Mouse (Mus musculus) G1E (cell line): ENCODE results near the gene Nkx2-3. TPM values are rescaled to one million over a fixed set of nuclear protein-coding genes. Genes with fewer than 3 reads are reported as not detected.

Source experiments
- ATAC-seq: 2 replicates; pipeline ENCODE4 v1.8.0; 2016; ENCODE audit warnings: mild to moderate bottlenecking; ENCODE audit not compliant: insufficient number of reproducible peaks, poor library complexity, low FRiP score, severe bottlenecking; ENCODE audit errors: extremely low read depth
- DNase-seq: peaks from one replicate; pipeline ENCODE4 v3.0.0; 2012; ENCODE audit warnings: low spot score
- H3K27me3 ChIP-seq: 2 replicates; pipeline ENCODE4 v1.6.1; 2012; ENCODE audit warnings: mild to moderate bottlenecking, low read length, inconsistent platforms; ENCODE audit not compliant: insufficient read depth
- H3K36me3 ChIP-seq: replicated peaks from 2 replicates; pipeline ENCODE3; 2012; ENCODE audit warnings: mild to moderate bottlenecking, inconsistent platforms
- H3K4me1 ChIP-seq: 2 replicates; pipeline ENCODE4 v1.6.1; 2012; ENCODE audit warnings: low read depth, low read length, inconsistent platforms, mixed read lengths; ENCODE audit not compliant: insufficient read depth
- H3K4me3 ChIP-seq: 2 replicates; pipeline ENCODE4 v1.5.1; 2012; ENCODE audit warnings: low read depth, mild to moderate bottlenecking, inconsistent platforms, low read length, moderate library complexity, mixed read lengths
- H3K9me3 ChIP-seq: replicated peaks from 2 replicates; pipeline ENCODE4 v1.6.1; 2012; ENCODE audit warnings: inconsistent platforms
- CTCF ChIP-seq: IDR thresholded peaks from 2 replicates; pipeline ENCODE4 v1.5.1; 2012; ENCODE audit warnings: low read depth, low read length, inconsistent platforms, mixed read lengths
- GATA1 ChIP-seq: IDR thresholded peaks from 2 replicates; pipeline ENCODE4 v1.6.1; 2012; ENCODE audit warnings: borderline replicate concordance, low read length, inconsistent platforms, mixed read lengths
- GATA2 ChIP-seq: IDR thresholded peaks from 2 replicates; pipeline ENCODE4 v1.6.1; 2012; ENCODE audit warnings: low read depth, low read length, inconsistent platforms, borderline replicate concordance
- POLR2AphosphoS5 ChIP-seq: IDR thresholded peaks from 2 replicates; pipeline ENCODE4 v1.6.1; 2012; ENCODE audit warnings: low read depth, low read length, inconsistent platforms; ENCODE audit not compliant: insufficient replicate concordance
- TAL1 ChIP-seq: conservative IDR thresholded peaks from 2 replicates; pipeline ENCODE4 v1.6.1; 2012; ENCODE audit warnings: low read depth, low read length, inconsistent platforms, mixed read lengths
- polyA plus RNA-seq: library from polyadenylated mRNA; stranded (reverse); fragments of >175 nt; gene quantifications from 2 replicates; pipeline ENCODE4 v1.2.3, GENCODE M21; 2012
- total RNA-seq, 2 experiments: library from RNA; stranded (forward) in 1 of 2; stranded (reverse) in 1 of 2; fragments of 200-1000 nt in 1 of 2; fragments of >200 nt in 1 of 2; fragmentation: Nextera tagmentation in 1 of 2; gene quantifications; 2 replicates each; pipeline ENCODE4 v1.2.3; 2014 to 2017

Gene Nkx2-3
- total and polyA plus RNA-seq, 3 experiments = 0.05 TPM; not detected in 2

GRCm38 (mm10) chr19:43598741-43599660 is 13.1 kb upstream of the Nkx2-3 start:
- ATAC-seq (no peak), DNase-seq (no peak)
- H3K27me3 ChIP-seq = peaks cover 52% of the 10 kb centered on the region
- H3K4me3 ChIP-seq = no peak overlapping the region
- TF ChIP-seq GATA2 (no peak), TAL1 (no peak), GATA1 (no peak), CTCF (no peak), POLR2AphosphoS5 (no peak)
- no peaks in the 10 kb centered on the region for H3K9me3 ChIP-seq
- H3K4me1 ChIP-seq = no peaks in the 10 kb centered on the region
- H3K36me3 ChIP-seq = no peaks in the 10 kb centered on the region

- no peaks in the 10 kb centered on the region for H3K36me3 ChIP-seq
- no peaks in the 10 kb centered on the region for H3K9me3 ChIP-seq
- ATAC-seq (no peak), DNase-seq (no peak)
- H3K4me1 ChIP-seq = no peaks in the 10 kb centered on the region
- H3K27me3 ChIP-seq = peaks cover 50% of the 10 kb centered on the region
- TF ChIP-seq TAL1 (no peak), CTCF (no peak), POLR2AphosphoS5 (no peak), GATA2 (no peak), GATA1 (no peak)
- no peak overlapping the region for H3K4me3 ChIP-seq
Measured at GRCm38 (mm10) chr19:43599776-43600544, 12.2 kb upstream of the Nkx2-3 start.

DNA sequence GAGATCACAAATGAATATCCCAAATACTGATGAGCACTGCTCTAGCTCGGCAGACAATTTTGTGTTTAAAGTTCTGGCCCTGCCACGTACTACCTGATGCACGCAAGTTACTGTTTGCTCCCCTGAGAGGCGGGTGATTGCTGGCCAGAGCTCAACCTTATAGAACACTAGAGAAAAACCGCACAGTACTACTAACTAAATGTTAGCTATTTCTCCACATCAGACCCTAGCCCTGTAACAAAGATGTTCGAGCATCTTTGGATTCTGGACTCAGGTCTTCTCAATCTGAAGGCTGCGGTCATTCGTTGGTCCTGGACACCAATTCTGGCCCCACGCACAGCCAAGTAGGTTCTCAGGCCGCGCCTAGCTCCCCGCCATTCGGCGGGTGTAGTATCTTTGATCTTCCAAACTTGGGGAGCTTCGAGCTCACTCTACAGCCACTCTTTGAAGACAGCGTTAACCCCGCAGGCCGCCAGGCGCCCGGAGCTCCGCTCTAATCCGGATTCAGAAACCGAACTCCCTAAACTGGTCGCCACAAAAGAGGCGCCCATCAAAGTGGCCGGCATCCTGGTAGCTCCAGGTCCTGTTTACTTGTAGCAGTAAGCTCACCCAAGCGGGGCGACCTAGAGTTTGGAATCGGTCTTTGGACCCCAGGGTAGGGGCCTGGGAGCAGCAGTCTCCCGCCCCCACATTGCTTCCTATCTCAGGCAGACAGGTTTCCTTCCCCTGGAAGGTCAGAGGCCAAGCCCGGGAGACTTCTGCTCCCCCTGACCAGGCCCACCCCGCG is 11.4 kb upstream of the Nkx2-3 start:
- H3K9me3 ChIP-seq = no peaks in the 10 kb centered on the region
- no peak overlapping the region for H3K4me3 ChIP-seq
- no peaks in the 10 kb centered on the region for H3K36me3 ChIP-seq
- H3K4me1 ChIP-seq = no peaks in the 10 kb centered on the region
- ATAC-seq (no peak), DNase-seq (no peak)
- TF ChIP-seq CTCF = no peak
- no peak for TF ChIP-seq GATA1
- TF ChIP-seq GATA2 = no peak
- no peak for TF ChIP-seq TAL1
- TF ChIP-seq POLR2AphosphoS5 = no peak
- H3K27me3 ChIP-seq = peaks cover 52% of the 10 kb centered on the region

GRCm38 (mm10) chr19:43601440-43601839 is 10.7 kb upstream of the Nkx2-3 start:
- Histone ChIP-seq H3K9me3 (no peaks in the 10 kb centered on the region), H3K36me3 (no peaks in the 10 kb centered on the region), H3K27me3 (peaks cover 51% of the 10 kb centered on the region), H3K4me3 (no peak overlapping the region), H3K4me1 (no peaks in the 10 kb centered on the region)
- no peak for ATAC-seq
- no peak for DNase-seq
- TF ChIP-seq POLR2AphosphoS5 = no peak
- no peak for TF ChIP-seq TAL1
- no peak for TF ChIP-seq CTCF
- TF ChIP-seq GATA1 = no peak
- TF ChIP-seq GATA2 = no peak

DNA sequence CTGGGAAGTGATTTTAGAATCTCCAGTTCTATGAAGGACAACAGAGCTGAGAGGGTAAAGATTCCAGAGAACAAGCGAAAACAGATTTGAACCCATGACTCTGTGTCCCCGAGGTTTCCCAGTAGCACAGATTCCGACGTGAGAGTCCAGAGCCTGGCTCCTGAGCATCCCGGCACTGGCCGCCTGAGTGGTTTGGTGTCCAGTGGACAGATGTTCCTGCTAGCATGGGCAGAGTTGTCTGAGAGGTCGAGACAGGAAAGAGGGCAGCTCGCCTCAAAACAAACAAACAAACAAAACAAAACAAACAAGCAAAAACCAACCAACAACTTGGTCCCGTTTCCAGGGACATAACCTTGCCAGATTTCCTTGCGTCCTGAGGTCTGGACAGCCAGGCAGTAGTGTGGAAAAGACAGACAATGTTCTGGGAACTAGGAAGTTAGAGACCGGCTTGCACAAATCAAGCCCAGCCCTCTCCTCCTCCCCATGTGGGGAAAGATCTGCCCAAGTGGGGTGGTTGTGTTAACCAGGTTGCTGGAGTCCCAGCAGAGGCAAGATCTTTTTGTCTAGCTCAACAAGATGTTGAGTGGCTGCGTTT is 10.0 kb upstream of the Nkx2-3 start:
- no peaks in the 10 kb centered on the region for H3K36me3 ChIP-seq
- H3K9me3 ChIP-seq = no peaks in the 10 kb centered on the region
- peaks cover 52% of the 10 kb centered on the region for H3K27me3 ChIP-seq
- no peak overlapping the region for H3K4me3 ChIP-seq
- TF ChIP-seq POLR2AphosphoS5 (no peak), GATA1 (no peak), GATA2 (no peak), CTCF (no peak), TAL1 (no peak)
- DNase-seq (no peak), ATAC-seq (no peak)
- H3K4me1 ChIP-seq = no peaks in the 10 kb centered on the region

DNA sequence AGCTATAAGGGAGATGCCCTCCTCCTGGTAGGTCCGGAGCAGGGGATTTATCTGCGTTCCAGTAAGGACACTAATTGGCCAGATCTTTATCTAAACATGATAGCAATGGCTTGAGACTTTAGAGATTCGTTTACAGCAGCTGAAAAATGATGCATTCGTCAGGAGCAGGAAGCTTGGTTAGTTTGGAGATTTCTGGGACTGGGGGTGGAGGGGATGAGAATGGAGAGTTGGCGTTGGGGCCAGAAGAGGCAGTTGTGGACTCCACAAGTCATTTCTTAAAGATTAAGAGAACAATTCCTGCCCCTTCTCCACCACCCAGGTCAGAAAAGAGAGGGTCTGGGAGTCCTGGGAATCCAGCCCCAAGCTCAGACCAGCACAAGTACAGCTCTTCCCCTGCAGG is 8.6 kb upstream of the Nkx2-3 start:
- DNase-seq = no peak
- TF ChIP-seq GATA1 = no peak
- H3K36me3 ChIP-seq = no peaks in the 10 kb centered on the region
- no peak overlapping the region for H3K4me3 ChIP-seq
- H3K27me3 ChIP-seq = peaks cover 51% of the 10 kb centered on the region
- no peak for ATAC-seq
- no peaks in the 10 kb centered on the region for H3K9me3 ChIP-seq
- no peaks in the 10 kb centered on the region for H3K4me1 ChIP-seq
